Mouse (Mus musculus): Measurements from ENCODE around the gene Usp47.

The Usp47 gene

GRCm38 (mm10) chr7:112159835-112160234 is 136.5 kb downstream of the Usp47 start:
- DNase-seq: no peak
